Mouse (Mus musculus) central nervous system, embryonic 18 days (tissue): ENCODE data around the gene Bhlhb9. TPM values are rescaled to one million over a fixed set of nuclear protein-coding genes. Genes with fewer than 3 reads are reported as not detected.

Experiments
- polyA plus RNA-seq: library from polyadenylated mRNA; depleted of rRNA; stranded (reverse); fragments of >200 nt; gene quantifications from 2 replicates; pipeline ENCODE4 v1.2.3, GENCODE M21; 2012; rRNA removed

The Bhlhb9 gene
- 65.7 and 68.3 TPM in 2 replicates for polyA plus RNA-seq

DNA sequence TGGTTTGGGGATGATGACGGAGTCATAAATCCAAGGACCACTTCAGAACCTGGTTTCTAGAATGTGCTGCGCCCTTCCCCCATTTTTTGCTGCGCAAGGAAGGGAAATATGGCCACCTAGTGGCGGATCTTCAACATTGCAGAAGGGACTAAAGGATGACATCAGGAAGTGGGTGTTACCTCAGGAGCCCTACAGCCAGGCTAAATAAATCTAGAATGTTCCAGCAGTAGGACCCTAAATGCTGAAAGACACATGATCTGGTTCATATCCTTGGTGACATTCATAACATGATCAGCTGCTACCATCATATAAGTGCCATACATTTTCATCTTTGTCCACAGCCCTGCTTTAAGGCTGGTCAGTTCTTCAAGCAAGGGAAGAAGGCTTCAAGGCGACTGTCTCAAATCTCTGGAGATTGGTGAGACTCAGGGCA lies at the start of gene Bhlhb9:
Bhlhb9 (plus strand) TSS at position 383 of the 433 bp plus-strand sequence.

DNA sequence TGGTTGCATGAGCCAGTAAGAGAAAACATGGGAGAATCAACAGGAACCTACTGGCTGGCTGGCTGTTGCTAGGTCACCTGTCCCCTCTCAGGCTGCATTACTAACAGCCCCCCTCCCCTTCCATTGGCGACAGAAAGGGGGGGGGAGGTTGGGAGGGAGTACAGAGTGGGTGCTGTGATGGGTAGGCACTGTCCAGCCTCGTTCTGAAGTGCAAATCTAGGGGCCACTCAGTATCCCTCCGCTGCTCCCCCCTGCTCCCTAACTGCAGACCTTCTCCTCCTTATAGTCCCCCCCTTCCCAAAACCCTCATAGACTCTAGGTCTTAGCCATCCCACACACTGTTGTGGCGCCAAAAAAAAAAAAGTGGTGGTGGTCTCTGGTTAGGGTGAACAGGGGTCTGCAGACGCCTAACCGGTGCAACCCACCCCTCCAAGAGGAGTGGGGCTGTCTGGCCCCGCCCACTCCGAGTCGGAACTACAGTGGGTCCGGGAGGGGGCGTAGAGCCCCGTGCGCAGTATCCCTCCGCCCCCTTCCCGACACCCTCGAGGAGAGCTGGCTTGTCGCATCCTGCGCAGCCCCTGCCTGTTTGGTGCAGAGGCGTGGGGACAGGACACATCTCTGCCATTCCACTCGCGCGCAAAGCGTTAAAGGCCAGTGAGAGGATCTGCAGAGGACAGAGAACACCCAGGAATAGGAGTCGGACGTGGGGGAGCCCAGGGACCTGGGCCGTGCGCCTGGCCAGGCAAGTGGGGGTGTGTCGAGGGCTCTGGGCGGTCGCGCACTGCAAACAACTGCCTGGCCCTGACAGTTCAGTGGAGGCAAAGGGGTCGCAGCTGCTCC lies 41.3 kb downstream of the Bhlhb9 start, which contains the start of gene Gprasp2:
Gprasp2 (plus strand) TSS at position 514 of the 840 bp plus-strand sequence.

Other genes with a start within 250 kb of the Bhlhb9 start
- 0.12 TPM in 1 of 2 replicates, not detected in the other for gene Nxf7, start 198.8 kb upstream of the Bhlhb9 start, polyA plus RNA-seq
- not detected in 2 replicates for gene Prame, start 169.9 kb upstream of the Bhlhb9 start, polyA plus RNA-seq
- gene Tcp11x2, start 103.8 kb upstream of the Bhlhb9 start, polyA plus RNA-seq, result not detected in 2 replicates
- not detected in 2 replicates for gene Tmsb15a, start 72.3 kb upstream of the Bhlhb9 start, polyA plus RNA-seq
- 10.8 and 11.2 TPM in 2 replicates for gene Armcx5, start 54.9 kb upstream of the Bhlhb9 start, polyA plus RNA-seq
- 236 and 268 TPM in 2 replicates for gene Gprasp1, start 54.9 kb upstream of the Bhlhb9 start, polyA plus RNA-seq
- gene Gprasp2, start 41.4 kb downstream of the Bhlhb9 start, polyA plus RNA-seq, result 177 and 192 TPM in 2 replicates
- gene Arxes2, start 196.2 kb downstream of the Bhlhb9 start, polyA plus RNA-seq, result 152 and 170 TPM in 2 replicates
- 38.4 and 42.0 TPM in 2 replicates for gene Arxes1, start 235.8 kb downstream of the Bhlhb9 start, polyA plus RNA-seq